8 mouse cellular contexts compared by ENCODE assay signal in genomic region chr11:52231606-52232541, GRCm38 (mm10). TPM values are rescaled to one million over a fixed set of nuclear protein-coding genes. Genes with fewer than 3 reads are reported as not detected.
DNase-seq lines count a peak whose midpoint lies in the region; ATAC-seq and TF ChIP-seq lines count a peak whose summit lies in the region.

Gene Skp1a (plus strand): TSS chr11:52231995.

- ATAC-seq in forebrain, embryonic 16.5 days = peak; percentile 91
- peak; percentile 92 for ATAC-seq in lung, embryonic 14.5 days (ENCODE audit: insufficient read depth)

- H3K36me3 ChIP-seq in forebrain, embryonic 16.5 days (ENCODE audit: control insufficient read depth, insufficient read depth) = no peaks in the 10 kb centered on the region
- H3K36me3 ChIP-seq in lung, embryonic 14.5 days (ENCODE audit: insufficient read depth) = peaks cover 11% of the 10 kb centered on the region; the same call in 1 of the 2 replicates
- H3K36me3 ChIP-seq in thymus, adult 2 months (ENCODE audit: control insufficient read depth, insufficient read depth, low read length) = peaks cover 1% of the 10 kb centered on the region

- H3K9ac ChIP-seq in forebrain, embryonic 16.5 days (replicated peaks; ENCODE audit: low read depth, low read length) = peak within 1 kb of the TSS; percentile 99
- peak within 1 kb of the TSS; percentile 99 for H3K9ac ChIP-seq in lung, embryonic 14.5 days

- no peaks in the 10 kb centered on the region for H3K27me3 ChIP-seq in forebrain, embryonic 16.5 days (replicated peaks; ENCODE audit: control insufficient read depth, insufficient read depth, low read length)
- H3K27me3 ChIP-seq in lung, embryonic 14.5 days (ENCODE audit: insufficient read depth, low read length) = no peaks in the 10 kb centered on the region
- H3K27me3 ChIP-seq in thymus, adult 2 months (ENCODE audit: control insufficient read depth, insufficient read depth, low read length) = no peaks in the 10 kb centered on the region

- H3K4me3 ChIP-seq in forebrain, embryonic 16.5 days (replicated peaks; ENCODE audit: low read length) = peak within 1 kb of the TSS; percentile 99
- H3K4me3 ChIP-seq in layer of hippocampus, adult 2 months = peak within 1 kb of the TSS; percentile 90
- peak within 1 kb of the TSS; percentile 99 for H3K4me3 ChIP-seq in lung, embryonic 14.5 days (ENCODE audit: low read depth, low read length)
- H3K4me3 ChIP-seq in olfactory bulb, adult 2 months (ENCODE audit: insufficient read depth, low read depth, low read length) = peak within 1 kb of the TSS; percentile 97
- H3K4me3 ChIP-seq in thymus, adult 2 months (ENCODE audit: control insufficient read depth, insufficient read depth, low read length) = peak within 1 kb of the TSS; percentile 68

- H3K4me2 ChIP-seq in forebrain, embryonic 16.5 days (ENCODE audit: low read length) = peak within 1 kb of the TSS; percentile 63
- H3K4me2 ChIP-seq in lung, embryonic 14.5 days = peak within 1 kb of the TSS; percentile 94

- H3K9me3 ChIP-seq in forebrain, embryonic 16.5 days (ENCODE audit: control insufficient read depth, low read length) = no peaks in the 10 kb centered on the region
- no peaks in the 10 kb centered on the region for H3K9me3 ChIP-seq in lung, embryonic 14.5 days (ENCODE audit: low read depth, low read length)

- under 1% methylated on average over 87 of the region's 87 CpGs for WGBS in forebrain, embryonic 16.5 days
- WGBS in lung, embryonic 14.5 days = under 1% methylated on average over 87 of the region's 87 CpGs
- under 1% methylated on average over 87 of the region's 87 CpGs for WGBS in olfactory bulb, adult 2 months
- WGBS in thymus, adult 2 months = under 1% methylated on average over 87 of the region's 87 CpGs

- DNase-seq in ES-CJ7 (ENCODE audit: low read depth, low spot score) = peak; percentile 89
- DNase-seq in cerebellum, adult 11-12 months = peak; percentile 89
- DNase-seq in heart, postnatal 36 days = peak; percentile 96 to 98
- peak; percentile 81 to 87 for DNase-seq in layer of hippocampus, adult 2 months (ENCODE audit: low spot score in 2 of 2)
- peak; percentile 96 for DNase-seq in lung, embryonic 14.5 days
- peak; percentile 88 for DNase-seq in thymus, adult 2 months

- H3K27ac ChIP-seq in forebrain, embryonic 16.5 days (ENCODE audit: low read length) = peak within 1 kb of the TSS; percentile 100
- H3K27ac ChIP-seq in layer of hippocampus, adult 2 months = peak within 1 kb of the TSS; percentile 100
- peak within 1 kb of the TSS; percentile 98 for H3K27ac ChIP-seq in lung, embryonic 14.5 days (ENCODE audit: low read depth)
- peak within 1 kb of the TSS; percentile 99 for H3K27ac ChIP-seq in olfactory bulb, adult 2 months (ENCODE audit: insufficient read depth, low read depth, low read length)
- peak within 1 kb of the TSS; percentile 49; the same call in 1 of the 2 replicates for H3K27ac ChIP-seq in thymus, adult 2 months (ENCODE audit: control insufficient read depth, insufficient read depth, low read length)

- peaks cover 19% of the 10 kb centered on the region for H3K4me1 ChIP-seq in forebrain, embryonic 16.5 days (replicated peaks; ENCODE audit: control insufficient read depth, insufficient read depth, low read length)
- H3K4me1 ChIP-seq in lung, embryonic 14.5 days (ENCODE audit: insufficient read depth) = peaks cover 3% of the 10 kb centered on the region
- no peaks in the 10 kb centered on the region; the same call in 1 of the 2 replicates for H3K4me1 ChIP-seq in olfactory bulb, adult 2 months (ENCODE audit: control insufficient read depth, insufficient read depth, low read length)
- peaks cover 9% of the 10 kb centered on the region; the same call in 1 of the 2 replicates for H3K4me1 ChIP-seq in thymus, adult 2 months (replicated peaks; ENCODE audit: control insufficient read depth, insufficient read depth, low read length)

- peak; percentile 90 for TF ChIP-seq POLR2A in olfactory bulb, adult 2 months (IDR thresholded peaks at IDR 0.05; ENCODE audit: insufficient read depth, low read depth, low read length)
- peak; percentile 96 for TF ChIP-seq POLR2A in thymus, adult 2 months (IDR thresholded peaks at IDR 0.05; ENCODE audit: control insufficient read depth, extremely low read depth, insufficient read depth, low read length, poor library complexity)

- 0 out of 2 replicates have a peak, but pooled peaks have one; percentile 6 for TF ChIP-seq CTCF in layer of hippocampus, adult 2 months (conservative IDR thresholded peaks at IDR 0.05)
- no peak for TF ChIP-seq CTCF in lung, embryonic 14.5 days (IDR thresholded peaks at IDR 0.05; ENCODE audit: low read depth)
- TF ChIP-seq CTCF in olfactory bulb, adult 2 months (IDR thresholded peaks at IDR 0.05; ENCODE audit: insufficient read depth, low read depth, low read length) = no peak
- peak; percentile 16; the same call in 1 of the 2 replicates for TF ChIP-seq CTCF in thymus, adult 2 months (IDR thresholded peaks at IDR 0.05; ENCODE audit: borderline replicate concordance, control insufficient read depth, extremely low read depth, insufficient read depth, low read length, poor library complexity)

- intact Hi-C loops in heart, postnatal 36 days (cut with DNase I) = loop anchor here (10.0 kb wide), 1 partner anchor 647 kb away; the partner anchor contains the start of gene Phykpl

RNA-seq across cellular contexts. Expression of gene Skp1a, which starts in this region (rescaled TPM):
- polyA plus RNA-seq in forebrain, embryonic 16.5 days (2015; fragmentation: Nextera tagmentation; extraction: Ambion mirVana) = 1,143 and 1,208 TPM in 2 replicates
- total RNA-seq in heart, postnatal 36 days (2021) = 100 to 1,000 TPM; 241 to 246 TPM
- total RNA-seq in layer of hippocampus, adult 2 months (2021) = 100 to 1,000 TPM; 456 to 474 TPM
- 781 and 807 TPM in 2 replicates for polyA plus RNA-seq in lung, embryonic 14.5 days (2014; fragmentation: Nextera tagmentation; extraction: Ambion mirVana)
- 531 TPM in 1 of 2 replicates, not detected in the other for polyA plus RNA-seq in olfactory bulb, adult 2 months (2012; ENCODE audit: insufficient read depth, insufficient read length, low replicate concordance, missing spikeins)
- polyA plus RNA-seq in thymus, adult 2 months (2012; rRNA removed) = 35.1 and 35.9 TPM in 2 replicates

Comparison
In these comparisons a context has a peak if more than half of its experiments do, and no peak if none do; other contexts are left out.
1. Peak in every context shown above with its lines: DNase-seq, ATAC-seq, H3K4me3 ChIP-seq and H3K27ac ChIP-seq.
2. H3K27ac ChIP-seq: peak in every context shown above with its lines; median percentile 100 in forebrain, embryonic 16.5 days; 100 in layer of hippocampus, adult 2 months; 99 in olfactory bulb, adult 2 months; 98 in lung, embryonic 14.5 days; 49 in thymus, adult 2 months.
3. CTCF ChIP-seq: peak in layer of hippocampus, adult 2 months (single experiment) and thymus, adult 2 months (single experiment); none in lung, embryonic 14.5 days (single experiment) and olfactory bulb, adult 2 months (single experiment).